Mouse (Mus musculus): ENCODE measurements around the gene 4930524J08Rik.

Gene 4930524J08Rik

GRCm38 (mm10) chr5:100005431-100005830 is 26.6 kb downstream of the 4930524J08Rik start:
- peak; percentile 51 for DNase-seq (ENCODE audit: low read depth)

DNA sequence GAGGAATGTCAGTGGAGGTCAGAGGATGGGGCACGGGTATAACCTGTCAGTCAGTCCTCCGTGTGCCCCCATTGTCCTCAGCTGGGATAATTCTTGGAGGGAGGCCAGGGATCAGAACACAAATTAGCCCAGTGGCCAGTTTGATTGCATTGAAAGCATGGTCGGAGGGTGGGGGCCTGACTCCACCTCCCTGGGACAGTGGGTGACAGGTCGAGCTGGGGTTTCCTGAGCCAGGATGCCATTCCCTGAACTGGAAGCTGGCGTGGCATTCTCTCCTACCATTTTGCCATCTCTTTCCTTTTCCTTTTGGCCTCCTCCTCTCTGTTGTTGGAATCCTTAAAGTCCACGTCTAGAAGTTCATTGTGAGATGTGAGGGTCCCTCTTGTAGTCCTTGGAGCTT is 27.0 kb downstream of the 4930524J08Rik start:
- no peak for DNase-seq (ENCODE audit: low read depth)

DNA sequence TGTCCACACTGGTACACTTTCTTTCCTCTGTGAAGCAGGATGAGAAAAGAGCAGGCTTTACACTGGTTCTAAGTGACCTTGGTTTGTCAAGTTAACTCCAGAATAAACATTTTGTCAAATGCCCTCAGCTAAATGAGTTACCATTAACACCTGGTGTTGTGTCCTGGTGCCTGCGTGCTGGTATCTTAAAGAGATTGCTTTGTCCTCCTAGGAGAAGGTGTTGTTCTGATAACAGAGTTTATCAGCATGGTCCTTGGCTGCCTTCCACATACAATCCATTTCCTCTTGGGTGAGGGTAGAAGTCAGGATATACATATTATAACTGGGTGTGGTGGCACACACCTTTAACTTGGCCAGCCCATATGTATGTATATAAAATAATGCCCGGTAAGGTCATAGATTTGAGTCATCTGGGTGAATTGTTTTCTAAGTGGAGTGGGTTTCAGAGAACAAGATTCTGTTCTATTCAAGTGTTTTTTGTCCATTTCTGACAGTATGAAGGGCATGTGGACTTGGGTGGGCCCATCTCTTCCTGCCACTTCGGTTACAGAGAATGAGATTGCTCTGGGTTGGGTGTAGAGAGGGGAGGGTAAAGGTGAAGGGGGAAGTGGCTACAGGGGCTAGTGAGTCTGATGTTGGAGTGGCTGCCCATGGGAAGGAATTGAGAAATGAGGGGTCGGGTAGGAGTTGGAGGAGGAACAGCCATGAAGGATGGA is 27.6 kb downstream of the 4930524J08Rik start:
- DNase-seq (ENCODE audit: low read depth), result no peak

DNA sequence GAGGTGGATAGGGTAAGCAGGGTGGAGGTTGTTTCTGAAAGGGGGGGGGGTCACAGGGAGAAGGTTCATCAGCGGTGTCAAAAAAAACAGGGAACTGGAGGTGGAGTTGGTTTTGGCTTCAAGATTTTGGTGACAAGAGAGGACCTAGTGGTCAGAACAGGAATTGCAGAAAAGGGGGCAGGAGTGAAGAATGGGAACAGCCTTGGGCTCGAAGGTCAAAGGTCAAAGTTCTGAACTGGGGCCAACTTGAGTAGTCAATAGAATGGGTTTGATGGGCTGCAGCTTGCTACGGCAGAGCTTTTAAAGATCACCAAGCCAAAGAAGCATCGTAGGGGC is 28.1 kb downstream of the 4930524J08Rik start:
- no peak for DNase-seq (ENCODE audit: low read depth)

- DNase-seq (ENCODE audit: low read depth), result no peak
These were observed 29.6 kb downstream of the 4930524J08Rik start for GRCm38 (mm10) chr5:100008485-100008884.

DNA sequence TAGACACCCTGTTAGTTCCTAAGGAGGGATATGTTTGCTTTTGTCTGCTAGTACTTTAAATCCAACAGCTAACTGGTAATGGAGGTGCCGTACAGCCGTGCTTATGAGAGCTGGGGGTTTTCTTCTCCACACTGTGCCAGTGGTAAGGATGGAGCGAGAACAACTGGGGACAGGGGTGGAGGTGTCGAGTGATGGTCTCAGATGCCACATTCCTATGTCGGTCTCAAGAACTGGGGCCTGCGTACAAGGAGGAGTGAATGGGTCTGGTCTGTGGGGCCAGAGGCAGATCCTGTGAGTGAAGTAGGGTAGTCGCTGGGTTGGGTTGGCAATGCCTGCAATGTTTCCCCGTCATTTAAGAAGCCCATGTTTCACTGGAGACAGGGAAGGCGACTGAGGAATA is 33.7 kb downstream of the 4930524J08Rik start:
- no peak for DNase-seq (ENCODE audit: low read depth)

GRCm38 (mm10) chr5:100020089-100020488 is 41.2 kb downstream of the 4930524J08Rik start:
- no peak for DNase-seq (ENCODE audit: low read depth)

DNA sequence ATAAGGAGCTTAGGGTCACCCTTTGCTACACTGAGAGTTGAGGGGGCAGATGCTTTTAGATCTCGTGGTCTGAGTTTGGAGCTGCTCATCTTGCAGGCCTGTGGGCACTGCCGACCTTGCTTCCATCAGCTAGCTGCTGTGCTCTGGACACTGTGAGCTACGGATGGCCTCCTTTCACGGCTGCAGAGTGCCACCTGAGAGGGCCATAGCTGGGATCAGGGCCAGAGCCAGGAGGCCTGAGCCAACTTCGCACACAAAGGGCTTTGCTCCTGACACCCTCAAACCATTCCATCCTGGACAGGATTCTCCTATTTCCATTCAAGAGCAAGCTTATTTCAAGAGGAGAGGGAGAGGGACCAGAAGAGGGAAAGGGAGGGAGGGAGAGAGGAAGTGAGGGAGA is 45.5 kb downstream of the 4930524J08Rik start:
- no peak for DNase-seq (ENCODE audit: low read depth)

- no peak for DNase-seq (ENCODE audit: low read depth)
These were observed 46.0 kb downstream of the 4930524J08Rik start for GRCm38 (mm10) chr5:100024868-100025267.

Measured in c-Kit-positive CD71-positive TER-119-negative erythroid progenitor cells, embryonic 14.5 days (primary cell).